Mouse (Mus musculus): Measurements from ENCODE around the gene Krt26.

The Krt26 gene

DNA sequence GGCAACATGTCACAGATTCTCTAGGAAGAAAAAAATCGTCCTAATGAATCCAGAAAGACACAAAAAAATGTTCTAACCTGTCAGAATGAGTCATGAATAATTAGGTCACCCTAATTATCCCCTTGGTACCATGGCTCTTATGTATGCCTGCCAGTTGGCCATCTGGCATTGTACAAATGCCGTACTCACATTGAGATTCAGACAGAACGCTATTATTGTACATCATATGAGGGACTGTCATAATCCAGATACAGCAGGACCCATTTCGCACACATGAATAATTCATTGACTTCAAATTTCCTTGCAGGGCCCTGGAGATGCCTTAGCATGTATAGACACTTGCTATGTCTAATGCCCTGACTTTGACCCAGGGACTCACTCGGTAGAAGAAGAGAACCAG, 53.8 kb downstream of the Krt26 start:
- DNase-seq = no peak

DNA sequence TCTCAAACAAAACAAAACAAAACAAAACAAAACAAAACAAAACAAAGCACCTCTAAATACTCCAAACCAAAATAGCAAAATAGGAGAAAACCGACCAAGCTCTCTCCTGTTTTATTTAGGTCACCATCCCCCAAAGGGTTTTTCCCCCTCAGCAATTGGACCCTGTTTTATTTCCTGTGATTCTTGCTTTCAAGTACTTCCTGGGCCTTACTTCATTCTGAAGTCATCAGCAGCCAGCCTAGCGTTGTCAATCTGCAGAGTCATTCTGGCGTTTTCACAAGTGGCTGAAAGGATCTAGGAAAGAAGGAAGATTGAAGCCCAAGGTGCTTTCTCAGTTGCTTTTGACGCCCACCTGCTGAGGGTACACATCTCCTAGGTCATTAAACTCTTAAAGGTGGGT, 54.4 kb downstream of the Krt26 start:
- no peak for DNase-seq

DNA sequence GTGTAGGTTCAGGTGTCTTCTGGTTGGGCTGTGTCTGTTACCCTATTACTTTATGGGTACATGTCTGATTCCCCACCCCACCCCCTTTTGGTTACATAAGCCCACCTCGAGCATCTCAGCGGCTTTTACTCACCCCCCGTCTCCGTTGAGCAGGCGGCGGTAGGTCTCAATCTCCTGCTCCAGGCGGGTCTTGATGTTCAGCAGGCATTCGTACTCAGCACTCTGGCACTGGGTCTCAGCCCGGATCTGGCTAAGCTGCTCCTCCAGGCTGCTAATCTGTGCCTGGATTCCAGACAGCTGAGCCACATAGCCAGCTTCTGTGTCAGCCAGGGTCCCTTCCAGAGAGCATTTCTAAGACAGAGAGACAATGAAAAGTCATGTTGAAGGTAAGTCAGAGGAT, 56.6 kb downstream of the Krt26 start:
- DNase-seq = no peak

DNA sequence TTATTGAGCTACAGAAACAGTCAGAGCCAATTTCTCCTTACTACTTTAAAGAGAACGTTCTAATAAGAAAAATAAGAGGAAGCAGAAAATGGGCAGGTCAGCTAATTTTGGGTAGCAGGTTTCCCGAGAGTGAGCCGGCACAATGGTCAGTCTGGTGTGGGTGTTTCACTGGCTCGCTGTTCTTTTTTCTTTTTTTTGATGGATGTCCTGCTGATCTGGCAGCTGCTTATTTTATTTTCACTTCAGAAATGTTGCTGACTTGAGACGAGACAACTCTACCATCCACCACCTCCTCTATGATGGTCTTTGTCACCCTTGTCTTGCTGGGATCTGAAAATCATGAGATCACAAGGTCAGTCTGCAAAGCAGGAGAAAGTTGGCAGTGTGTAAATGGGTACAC, 57.8 kb downstream of the Krt26 start:
- no peak for DNase-seq
